Mouse (Mus musculus) lung, postnatal 0 days (tissue): Measurements from ENCODE around the gene 1600002K03Rik.

Experiments used
- CTCF ChIP-seq: IDR thresholded peaks from 2 replicates; pipeline ENCODE4 v1.5.1; 2016; ENCODE audit warnings: antibody characterized with exemption, mild to moderate bottlenecking
- EP300 ChIP-seq: IDR thresholded peaks from 2 replicates; pipeline ENCODE4 v1.6.1; 2016; ENCODE audit warnings: antibody characterized with exemption, mild to moderate bottlenecking, control low read depth

- TF ChIP-seq CTCF (no peak), EP300 (no peak)
Measured at GRCm38 (mm10) chr10:80204055-80204454, 31.3 kb downstream of the 1600002K03Rik start.
